Mouse (Mus musculus): ENCODE results near the gene Sdk1. TPM values are rescaled to one million over a fixed set of nuclear protein-coding genes. Genes with fewer than 3 reads are reported as not detected.

Gene Sdk1
- polyA plus RNA-seq, 1 experiment from 2014 or later = 1.2 TPM

DNA sequence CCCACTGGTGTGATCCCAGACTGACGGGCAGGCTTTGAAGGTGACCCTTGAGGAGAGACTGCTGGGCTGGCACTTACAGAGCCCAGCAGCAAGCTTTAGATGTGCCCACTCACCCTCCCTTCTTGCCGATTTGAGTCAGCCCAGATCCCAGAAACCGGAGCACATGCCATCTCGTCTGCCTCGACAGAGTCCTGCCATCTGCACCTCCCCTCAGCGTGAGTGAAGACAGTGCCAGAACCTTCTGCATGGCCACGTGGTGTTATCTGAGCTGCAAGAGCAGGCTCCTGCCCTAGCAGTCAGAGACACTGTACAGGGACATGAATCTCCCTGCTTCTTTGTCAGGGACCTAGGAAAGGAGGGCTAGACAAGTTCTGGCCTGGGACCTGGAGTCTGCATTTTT, 898.7 kb downstream of the Sdk1 start:
- Histone ChIP-seq H3K9ac (ENCODE audit: low read length) (no peak overlapping the region), H3K4me1 (ENCODE audit: control insufficient read depth, insufficient read depth, low read length) (no peaks in the 10 kb centered on the region), H3K36me3 (ENCODE audit: control insufficient read depth, insufficient read depth, low read length) (no peaks in the 10 kb centered on the region), H3K27ac (replicated peaks; ENCODE audit: low read depth, low read length) (no peak overlapping the region), H3K4me3 (ENCODE audit: low read depth, low read length) (no peak overlapping the region), H3K4me2 (ENCODE audit: low read depth, severe bottlenecking) (no peak overlapping the region), H3K27me3 (ENCODE audit: control insufficient read depth, insufficient read depth, low read length) (no peaks in the 10 kb centered on the region), H3K9me3 (ENCODE audit: control insufficient read depth, low read length) (no peaks in the 10 kb centered on the region)
- WGBS = 59% methylated on average over 7 of the region's 7 CpGs
- DNase-seq (ENCODE audit: low spot score) = no peak
- ATAC-seq (ENCODE audit: insufficient number of reproducible peaks, low FRiP score, low TSS enrichment, low read depth) = no peak

DNA sequence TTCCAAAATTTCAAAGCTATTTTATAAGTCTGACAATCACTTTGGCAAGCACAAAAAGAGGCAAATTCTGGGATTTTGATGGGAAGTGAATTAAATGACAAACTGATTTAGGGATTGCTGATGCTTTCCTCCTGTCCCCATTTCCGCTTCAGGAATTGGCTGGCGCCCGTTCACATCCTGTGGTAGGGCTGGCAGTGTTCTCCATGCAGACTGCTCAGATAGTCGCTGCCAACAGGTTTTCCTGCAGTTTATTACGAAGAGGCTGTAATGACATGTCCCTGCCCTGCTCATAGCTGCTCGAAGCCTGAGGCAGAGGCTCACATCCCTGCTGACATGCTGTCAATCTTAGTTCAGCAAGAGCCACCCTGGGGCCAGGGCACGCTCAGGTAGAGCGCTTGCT, 908.3 kb downstream of the Sdk1 start:
- Histone ChIP-seq H3K4me2 (ENCODE audit: low read depth, severe bottlenecking) (no peak overlapping the region), H3K36me3 (ENCODE audit: control insufficient read depth, insufficient read depth, low read length) (no peaks in the 10 kb centered on the region), H3K27ac (replicated peaks; ENCODE audit: low read depth, low read length) (no peak overlapping the region), H3K4me3 (ENCODE audit: low read depth, low read length) (no peak overlapping the region), H3K9me3 (ENCODE audit: control insufficient read depth, low read length) (no peaks in the 10 kb centered on the region; the same call in 1 of the 2 replicates), H3K27me3 (ENCODE audit: control insufficient read depth, insufficient read depth, low read length) (no peaks in the 10 kb centered on the region), H3K9ac (ENCODE audit: low read length) (no peak overlapping the region), H3K4me1 (ENCODE audit: control insufficient read depth, insufficient read depth, low read length) (no peaks in the 10 kb centered on the region)
- ATAC-seq (ENCODE audit: insufficient number of reproducible peaks, low FRiP score, low TSS enrichment, low read depth) (no peak), DNase-seq (ENCODE audit: low spot score) (no peak)
- 86% methylated on average over 8 of the region's 8 CpGs for WGBS

- no peak for ATAC-seq (ENCODE audit: insufficient number of reproducible peaks, low FRiP score, low TSS enrichment, low read depth)
Measured at GRCm38 (mm10) chr5:142150756-142151155, 909.5 kb downstream of the Sdk1 start.

GRCm38 (mm10) chr5:142156868-142157852, 915.9 kb downstream of the Sdk1 start:
- H3K9ac ChIP-seq (ENCODE audit: low read length) = no peak overlapping the region

More at GRCm38 (mm10) chr5:142150756-142151155, 909.5 kb downstream of the Sdk1 start:
- no peaks in the 10 kb centered on the region; the same call in 1 of the 2 replicates for H3K9me3 ChIP-seq (ENCODE audit: control insufficient read depth, low read length)
- H3K4me1 ChIP-seq (ENCODE audit: control insufficient read depth, insufficient read depth, low read length) = no peaks in the 10 kb centered on the region
- no peak for DNase-seq (ENCODE audit: low spot score)
- no peak overlapping the region for H3K9ac ChIP-seq (ENCODE audit: low read length)
- no peak overlapping the region for H3K4me2 ChIP-seq (ENCODE audit: low read depth, severe bottlenecking)
- WGBS = 96% methylated on average over 4 of the region's 4 CpGs
- H3K27ac ChIP-seq (replicated peaks; ENCODE audit: low read depth, low read length) = no peak overlapping the region
- H3K4me3 ChIP-seq (ENCODE audit: low read depth, low read length) = no peak overlapping the region
- no peaks in the 10 kb centered on the region for H3K27me3 ChIP-seq (ENCODE audit: control insufficient read depth, insufficient read depth, low read length)
- no peaks in the 10 kb centered on the region for H3K36me3 ChIP-seq (ENCODE audit: control insufficient read depth, insufficient read depth, low read length)

GRCm38 (mm10) chr5:142163483-142163882, 922.2 kb downstream of the Sdk1 start:
- Histone ChIP-seq H3K4me3 (ENCODE audit: low read depth, low read length) (no peak overlapping the region), H3K9ac (ENCODE audit: low read length) (no peak overlapping the region), H3K9me3 (ENCODE audit: control insufficient read depth, low read length) (peaks cover 2% of the 10 kb centered on the region; the same call in 1 of the 2 replicates), H3K36me3 (ENCODE audit: control insufficient read depth, insufficient read depth, low read length) (no peaks in the 10 kb centered on the region), H3K4me2 (ENCODE audit: low read depth, severe bottlenecking) (no peak overlapping the region), H3K27ac (replicated peaks; ENCODE audit: low read depth, low read length) (no peak overlapping the region), H3K4me1 (ENCODE audit: control insufficient read depth, insufficient read depth, low read length) (no peaks in the 10 kb centered on the region), H3K27me3 (ENCODE audit: control insufficient read depth, insufficient read depth, low read length) (no peaks in the 10 kb centered on the region)
- 93% methylated on average over 4 of the region's 4 CpGs for WGBS
- ATAC-seq (ENCODE audit: insufficient number of reproducible peaks, low FRiP score, low TSS enrichment, low read depth) (no peak), DNase-seq (ENCODE audit: low spot score) (no peak)

More at GRCm38 (mm10) chr5:142156868-142157852, 915.9 kb downstream of the Sdk1 start:
- ATAC-seq (ENCODE audit: insufficient number of reproducible peaks, low FRiP score, low TSS enrichment, low read depth) (no peak), DNase-seq (ENCODE audit: low spot score) (no peak)
- no peaks in the 10 kb centered on the region for H3K4me1 ChIP-seq (ENCODE audit: control insufficient read depth, insufficient read depth, low read length)
- H3K36me3 ChIP-seq (ENCODE audit: control insufficient read depth, insufficient read depth, low read length) = no peaks in the 10 kb centered on the region
- no peaks in the 10 kb centered on the region for H3K27me3 ChIP-seq (ENCODE audit: control insufficient read depth, insufficient read depth, low read length)
- H3K27ac ChIP-seq (replicated peaks; ENCODE audit: low read depth, low read length) = no peak overlapping the region
- 67% methylated on average over 17 of the region's 17 CpGs for WGBS
- H3K9me3 ChIP-seq (ENCODE audit: control insufficient read depth, low read length) = no peaks in the 10 kb centered on the region
- H3K4me2 ChIP-seq (ENCODE audit: low read depth, severe bottlenecking) = no peak overlapping the region
- no peak overlapping the region for H3K4me3 ChIP-seq (ENCODE audit: low read depth, low read length)

- no peak overlapping the region for H3K4me2 ChIP-seq (ENCODE audit: low read depth, severe bottlenecking)
- H3K9me3 ChIP-seq (ENCODE audit: control insufficient read depth, low read length) = no peaks in the 10 kb centered on the region
- no peak overlapping the region for H3K9ac ChIP-seq (ENCODE audit: low read length)
- DNase-seq (ENCODE audit: low spot score) (no peak), ATAC-seq (ENCODE audit: insufficient number of reproducible peaks, low FRiP score, low TSS enrichment, low read depth) (no peak)
- no peaks in the 10 kb centered on the region for H3K4me1 ChIP-seq (ENCODE audit: control insufficient read depth, insufficient read depth, low read length)
- H3K36me3 ChIP-seq (ENCODE audit: control insufficient read depth, insufficient read depth, low read length) = no peaks in the 10 kb centered on the region
- no peak overlapping the region for H3K27ac ChIP-seq (replicated peaks; ENCODE audit: low read depth, low read length)
- WGBS = 88% methylated on average over 4 of the region's 4 CpGs
- H3K4me3 ChIP-seq (ENCODE audit: low read depth, low read length) = no peak overlapping the region
- no peaks in the 10 kb centered on the region for H3K27me3 ChIP-seq (ENCODE audit: control insufficient read depth, insufficient read depth, low read length)
Measured at GRCm38 (mm10) chr5:142173636-142174035, 932.3 kb downstream of the Sdk1 start.

DNA sequence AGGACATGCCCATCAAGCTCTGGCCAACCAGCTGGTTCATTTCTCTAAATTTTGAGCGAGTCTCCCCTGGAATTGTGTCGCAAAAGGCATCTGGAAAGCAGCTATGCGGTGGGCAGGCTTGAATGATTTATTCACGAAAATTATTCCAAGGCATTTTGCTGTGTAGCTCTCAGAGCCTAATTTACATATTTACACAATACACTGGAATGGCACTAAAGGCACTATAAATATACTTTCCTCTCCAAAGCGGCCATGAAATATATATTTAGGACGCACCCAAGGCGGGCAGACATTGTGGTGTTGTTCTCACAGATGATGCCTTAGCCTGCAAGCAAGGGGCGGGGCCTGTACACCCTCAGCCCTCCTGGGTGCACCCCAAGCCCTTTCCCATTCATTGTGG, 936.9 kb downstream of the Sdk1 start:
- ATAC-seq (ENCODE audit: insufficient number of reproducible peaks, low FRiP score, low TSS enrichment, low read depth) = no peak
- H3K27me3 ChIP-seq (ENCODE audit: control insufficient read depth, insufficient read depth, low read length) = no peaks in the 10 kb centered on the region
- WGBS = 87% methylated on average over 8 of the region's 8 CpGs

DNA sequence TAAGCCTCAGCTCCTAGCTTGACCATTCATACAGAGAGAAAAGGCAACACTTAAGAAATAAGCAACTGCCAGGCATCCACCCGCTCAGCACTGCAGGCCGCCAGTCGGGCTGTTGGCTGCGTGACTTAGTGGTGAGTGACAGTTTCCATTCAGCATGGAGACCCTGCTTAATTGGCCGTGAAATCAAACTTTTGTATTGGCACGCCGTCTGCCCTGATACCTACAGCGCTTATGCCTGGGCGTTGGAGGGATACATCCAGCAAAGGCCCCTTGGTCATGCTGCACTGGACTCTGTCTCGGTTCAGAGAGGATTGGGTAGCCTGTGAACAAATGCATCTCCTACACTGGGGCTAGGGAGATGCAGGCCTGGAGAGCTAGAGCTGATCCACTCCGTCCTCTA, 938.0 kb downstream of the Sdk1 start:
- ATAC-seq (ENCODE audit: insufficient number of reproducible peaks, low FRiP score, low TSS enrichment, low read depth) (no peak), DNase-seq (ENCODE audit: low spot score) (no peak)
- Histone ChIP-seq H3K27ac (replicated peaks; ENCODE audit: low read depth, low read length) (no peak overlapping the region), H3K4me2 (ENCODE audit: low read depth, severe bottlenecking) (no peak overlapping the region), H3K4me1 (ENCODE audit: control insufficient read depth, insufficient read depth, low read length) (no peaks in the 10 kb centered on the region), H3K36me3 (ENCODE audit: control insufficient read depth, insufficient read depth, low read length) (no peaks in the 10 kb centered on the region), H3K4me3 (ENCODE audit: low read depth, low read length) (no peak overlapping the region), H3K27me3 (ENCODE audit: control insufficient read depth, insufficient read depth, low read length) (no peaks in the 10 kb centered on the region), H3K9me3 (ENCODE audit: control insufficient read depth, low read length) (no peaks in the 10 kb centered on the region), H3K9ac (ENCODE audit: low read length) (no peak overlapping the region)
- 83% methylated on average over 11 of the region's 11 CpGs for WGBS

More for the DNA sequence above, 936.9 kb downstream of the Sdk1 start:
- Histone ChIP-seq H3K27ac (replicated peaks; ENCODE audit: low read depth, low read length) (no peak overlapping the region), H3K9ac (ENCODE audit: low read length) (no peak overlapping the region), H3K4me3 (ENCODE audit: low read depth, low read length) (no peak overlapping the region), H3K36me3 (ENCODE audit: control insufficient read depth, insufficient read depth, low read length) (no peaks in the 10 kb centered on the region), H3K9me3 (ENCODE audit: control insufficient read depth, low read length) (no peaks in the 10 kb centered on the region), H3K4me2 (ENCODE audit: low read depth, severe bottlenecking) (no peak overlapping the region), H3K4me1 (ENCODE audit: control insufficient read depth, insufficient read depth, low read length) (no peaks in the 10 kb centered on the region)
- DNase-seq (ENCODE audit: low spot score) = no peak

All from limb, embryonic 11.5 days (tissue).